Mouse (Mus musculus) limb, embryonic 13.5 days (tissue): ENCODE measurements at regions not wholly inside any gene's neighbourhood (a gene's known extent, or its start where the extent isn't known, plus 50 kb on each side); places are given as distances from the start of the nearest gene placed in this dataset.

Experiments
- ATAC-seq: fragments of 200-750 bp; cut with Nextera tagmentation; 2 replicates; pipeline ENCODE4 v1.8.0; 2017; ENCODE audit warnings: low read depth, moderate number of reproducible peaks, moderate TSS enrichment; ENCODE audit not compliant: low FRiP score
- H3K27ac ChIP-seq: fragments of 300-500 bp; sonication (generic); 2 replicates; pipeline ENCODE4 v1.5.1; 2015; ENCODE audit warnings: inconsistent platforms, mild to moderate bottlenecking, moderate library complexity
- H3K27me3 ChIP-seq: fragments of 300-500 bp; sonication (generic); 2 replicates; pipeline ENCODE4 v1.6.1; 2015; ENCODE audit warnings: mild to moderate bottlenecking, inconsistent platforms
- H3K36me3 ChIP-seq: fragments of 300-500 bp; sonication (generic); 2 replicates; pipeline ENCODE4 v1.6.1; 2015; ENCODE audit warnings: inconsistent platforms, mild to moderate bottlenecking, moderate library complexity
- H3K4me1 ChIP-seq: fragments of 300-500 bp; sonication (generic); 2 replicates; pipeline ENCODE4 v1.6.1; 2015; ENCODE audit warnings: inconsistent platforms
- H3K4me2 ChIP-seq: fragments of 300-500 bp; sonication (generic); replicated peaks from 2 replicates; pipeline ENCODE4 v1.6.1; 2015; ENCODE audit warnings: inconsistent platforms, mild to moderate bottlenecking, moderate library complexity
- H3K4me3 ChIP-seq: fragments of 300-500 bp; sonication (generic); 2 replicates; pipeline ENCODE4 v1.5.1; 2015; ENCODE audit warnings: moderate library complexity, mild to moderate bottlenecking, inconsistent platforms
- H3K9ac ChIP-seq: fragments of 300-500 bp; sonication (generic); 2 replicates; pipeline ENCODE4 v1.6.1; 2015; ENCODE audit warnings: mild to moderate bottlenecking, inconsistent platforms
- H3K9me3 ChIP-seq: fragments of 300-500 bp; sonication (generic); 2 replicates; pipeline ENCODE4 v1.6.1; 2016; ENCODE audit warnings: inconsistent platforms
- WGBS: fragments of 180-500 bp; shearing (Covaris S2); methylation state at CpG from one replicate; pipeline ENCODE4 v1.1.7; 2015; 5-methylcytosine and 5-hydroxymethylcytosine counted together

DNA sequence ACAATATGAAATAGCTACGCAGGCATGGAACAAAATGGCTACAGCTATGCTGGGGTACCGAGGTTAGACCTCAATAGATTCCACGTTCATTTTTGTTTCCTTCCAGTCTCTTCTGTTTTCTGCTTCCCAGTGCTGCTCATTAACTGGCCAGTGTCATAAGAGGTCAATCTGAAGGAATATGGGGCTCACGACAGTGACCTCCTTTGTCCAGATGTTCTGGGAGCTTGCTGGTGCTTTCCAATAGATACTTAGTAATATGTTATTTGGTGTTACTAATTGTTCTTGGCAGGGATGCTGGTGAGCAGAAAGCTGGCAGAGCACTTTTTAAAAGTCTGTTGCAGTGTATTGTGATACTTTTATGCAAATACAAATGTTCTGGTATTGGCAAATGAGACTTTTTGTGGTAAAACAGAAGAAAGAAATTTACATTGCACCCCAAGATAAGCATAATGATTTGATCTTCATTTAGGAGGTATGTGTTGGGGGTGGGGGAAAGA lies 95.8 kb upstream of the Arg1 start:
- Histone ChIP-seq H3K27ac (no peak overlapping the region), H3K9me3 (peaks cover 9% of the 10 kb centered on the region), H3K36me3 (no peaks in the 10 kb centered on the region), H3K4me1 (no peaks in the 10 kb centered on the region), H3K4me3 (no peak overlapping the region), H3K27me3 (no peaks in the 10 kb centered on the region), H3K9ac (no peak overlapping the region), H3K4me2 (no peak overlapping the region)
- no peak for ATAC-seq
- 61% methylated on average over 4 of the region's 4 CpGs for WGBS

DNA sequence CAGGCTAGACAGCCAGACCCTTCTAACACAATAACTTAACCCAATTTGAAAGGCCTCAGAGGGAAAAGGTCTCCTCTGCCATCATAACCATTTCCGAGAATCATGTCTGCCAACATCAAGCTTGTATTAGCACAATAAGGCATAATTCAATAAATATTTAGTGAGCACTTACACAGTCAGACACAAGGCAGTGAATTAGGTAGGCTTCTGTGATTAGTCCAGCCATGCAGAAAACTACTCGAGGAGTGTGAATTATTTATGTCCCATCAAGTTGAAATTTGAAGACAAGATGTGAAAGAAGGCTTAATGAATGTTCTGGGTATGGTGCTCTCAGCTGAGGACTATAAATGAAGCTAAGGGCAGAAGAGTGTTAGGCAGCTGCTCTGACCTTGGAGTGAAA lies 91.7 kb upstream of the Arg1 start:
- no peak overlapping the region for H3K4me3 ChIP-seq
- no peak for ATAC-seq
- no peak overlapping the region for H3K9ac ChIP-seq
- no peaks in the 10 kb centered on the region for H3K27me3 ChIP-seq
- 62% methylated on average over 2 of the region's 2 CpGs for WGBS
- 0 out of 2 replicates have a peak, but pooled peaks cover 2% of the 10 kb centered on the region for H3K4me1 ChIP-seq
- no peaks in the 10 kb centered on the region for H3K36me3 ChIP-seq
- H3K9me3 ChIP-seq = no peaks in the 10 kb centered on the region
- no peak overlapping the region for H3K4me2 ChIP-seq
- H3K27ac ChIP-seq = no peak overlapping the region

DNA sequence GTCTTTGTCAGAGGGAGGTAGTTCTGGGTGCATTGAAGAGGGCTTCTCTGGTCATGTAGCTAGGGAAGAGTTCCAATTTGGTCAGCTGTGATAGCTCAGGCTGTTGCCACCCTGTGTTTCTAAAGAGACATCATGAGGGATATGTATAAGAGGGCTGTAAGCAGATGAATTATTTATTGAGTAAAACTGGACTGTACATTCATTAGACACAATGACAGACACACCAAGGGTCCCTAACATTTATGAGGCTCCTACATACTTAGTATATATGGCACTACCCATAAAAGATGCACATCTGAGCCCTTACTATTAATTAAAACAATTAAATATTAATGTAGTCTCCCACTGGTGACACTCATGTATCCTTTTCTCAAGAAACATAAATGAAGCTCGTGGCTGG lies 90.6 kb upstream of the Arg1 start:
- no peaks in the 10 kb centered on the region for H3K9me3 ChIP-seq
- H3K4me3 ChIP-seq = no peak overlapping the region
- no peaks in the 10 kb centered on the region for H3K27me3 ChIP-seq
- H3K27ac ChIP-seq = no peak overlapping the region
- no peak overlapping the region for H3K4me2 ChIP-seq
- no peak overlapping the region for H3K9ac ChIP-seq
- ATAC-seq = no peak
- no peaks in the 10 kb centered on the region for H3K36me3 ChIP-seq
- 0 out of 2 replicates have a peak, but pooled peaks cover 2% of the 10 kb centered on the region for H3K4me1 ChIP-seq
- 71% methylated on average over 1 of the region's 1 CpGs for WGBS

DNA sequence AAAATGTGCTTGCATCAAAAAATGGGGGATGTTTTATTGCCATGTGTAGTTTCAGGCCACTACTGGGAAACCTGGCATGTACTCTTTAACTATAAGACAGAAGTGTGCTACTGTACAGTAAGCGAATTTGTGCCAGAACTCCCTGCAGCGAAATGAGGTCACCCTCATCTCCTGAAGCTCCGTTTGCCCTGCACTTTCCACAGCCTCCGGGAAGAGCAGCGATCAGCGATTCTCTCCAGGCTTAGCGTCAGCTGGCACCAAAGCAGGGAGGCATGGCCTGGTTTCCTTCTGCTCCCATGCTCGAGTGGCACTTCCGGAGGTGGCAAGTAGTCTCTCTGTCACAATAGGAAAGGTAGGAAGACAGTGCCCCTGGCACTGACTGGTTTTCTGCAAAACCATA lies 88.8 kb upstream of the Arg1 start:
- 74% methylated on average over 9 of the region's 9 CpGs for WGBS
- Histone ChIP-seq H3K4me1 (0 out of 2 replicates have a peak, but pooled peaks cover 2% of the 10 kb centered on the region), H3K9me3 (no peaks in the 10 kb centered on the region), H3K27me3 (no peaks in the 10 kb centered on the region), H3K9ac (no peak overlapping the region), H3K36me3 (no peaks in the 10 kb centered on the region), H3K27ac (no peak overlapping the region), H3K4me2 (no peak overlapping the region), H3K4me3 (no peak overlapping the region)
- ATAC-seq = no peak

DNA sequence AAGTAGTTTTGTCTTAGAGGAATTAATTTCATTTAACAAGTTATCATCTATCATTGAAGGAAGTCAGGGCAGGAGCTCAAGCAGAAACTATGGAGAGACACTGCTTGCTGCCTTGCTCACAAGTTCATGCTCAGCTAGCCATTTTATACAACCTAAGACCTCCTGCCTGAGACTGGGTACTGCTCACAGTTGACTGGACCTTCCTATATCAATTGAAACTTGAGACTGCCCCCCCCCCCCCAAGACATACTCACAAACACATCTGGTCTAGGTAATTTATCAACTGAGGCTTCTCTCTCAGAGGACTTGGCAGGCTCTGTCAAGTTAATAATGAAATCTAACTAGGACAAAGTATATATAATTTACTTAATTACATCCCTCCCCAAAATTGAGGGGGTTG lies 84.8 kb upstream of the Arg1 start:
- Histone ChIP-seq H3K4me1 (0 out of 2 replicates have a peak, but pooled peaks cover 2% of the 10 kb centered on the region), H3K9me3 (no peaks in the 10 kb centered on the region), H3K27me3 (no peaks in the 10 kb centered on the region), H3K4me2 (no peak overlapping the region), H3K9ac (no peak overlapping the region), H3K36me3 (no peaks in the 10 kb centered on the region), H3K27ac (no peak overlapping the region), H3K4me3 (no peak overlapping the region)
- no peak for ATAC-seq

DNA sequence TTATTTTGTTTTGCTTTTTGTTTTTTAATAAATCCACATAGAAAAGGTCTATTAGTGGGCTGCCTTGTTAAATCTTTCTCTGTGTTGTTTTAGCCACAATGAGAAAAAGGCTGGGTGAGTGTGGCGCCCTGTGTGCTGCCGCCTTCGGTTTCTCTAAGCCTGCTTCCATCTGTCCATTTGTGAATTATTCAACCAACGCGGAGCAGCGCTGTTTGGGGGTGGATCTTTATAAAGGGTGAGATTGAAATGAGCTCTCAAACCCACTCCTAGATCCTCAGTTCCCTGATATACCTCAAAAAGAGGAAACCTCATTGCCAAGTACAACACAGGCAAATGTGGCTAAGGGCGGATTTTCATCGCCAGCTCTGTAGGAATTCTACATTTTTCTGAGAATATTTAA lies 74.0 kb upstream of the Arg1 start:
- no peak overlapping the region for H3K4me2 ChIP-seq
- H3K36me3 ChIP-seq = no peaks in the 10 kb centered on the region
- H3K27ac ChIP-seq = no peak overlapping the region
- WGBS = 84% methylated on average over 8 of the region's 8 CpGs
- no peak overlapping the region for H3K4me3 ChIP-seq
- H3K9ac ChIP-seq = no peak overlapping the region
- H3K27me3 ChIP-seq = no peaks in the 10 kb centered on the region
- no peak for ATAC-seq
- no peaks in the 10 kb centered on the region for H3K9me3 ChIP-seq
- no peaks in the 10 kb centered on the region for H3K4me1 ChIP-seq

DNA sequence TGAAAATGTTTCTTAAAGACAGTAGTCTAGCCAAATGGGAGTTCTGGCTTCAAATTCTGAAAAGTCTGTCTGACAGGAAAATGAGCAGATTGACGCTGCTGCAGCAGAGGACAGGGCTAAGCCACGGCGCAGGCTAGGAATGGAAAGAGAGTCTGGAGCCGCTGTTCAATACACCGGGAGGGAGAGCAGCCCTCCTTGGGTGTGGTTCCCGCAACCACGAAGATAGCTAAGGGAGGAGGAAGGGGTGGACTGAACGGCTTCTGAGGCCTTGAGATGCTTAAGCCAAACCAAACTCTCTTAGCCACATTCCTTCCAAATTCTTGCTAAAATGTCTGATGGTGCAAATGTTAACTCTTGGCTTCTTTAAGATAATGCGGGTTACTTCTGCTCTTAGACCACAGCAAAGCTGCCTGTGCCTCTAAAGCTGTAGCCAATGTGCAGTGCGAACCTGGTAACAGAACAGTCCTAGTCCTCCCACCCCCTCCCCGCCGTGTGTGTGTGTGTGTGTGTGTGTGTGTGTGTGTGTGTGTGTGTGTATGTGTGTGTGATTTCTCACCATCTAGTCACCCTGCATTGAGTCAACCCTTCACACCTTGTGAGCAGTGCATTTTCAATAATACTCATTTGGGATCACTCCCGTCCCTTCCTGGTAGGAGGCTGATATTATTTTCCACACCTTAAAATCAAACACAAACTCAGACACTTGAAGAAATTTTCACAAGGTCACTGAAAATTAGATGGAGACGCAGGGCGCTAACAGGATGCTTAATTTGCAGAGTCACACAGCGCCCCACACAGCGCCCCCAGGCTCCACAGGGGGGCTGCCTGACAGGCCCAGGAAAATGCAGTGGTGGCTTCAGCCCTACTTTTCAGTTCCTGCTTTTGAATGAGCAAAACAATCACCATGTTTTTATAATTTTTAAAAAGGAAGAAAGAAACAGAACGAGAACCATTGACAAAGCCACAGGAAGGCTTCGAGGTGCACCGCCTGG lies 73.2 kb upstream of the Arg1 start:
- Histone ChIP-seq H3K9ac (no peak overlapping the region), H3K27ac (no peak overlapping the region), H3K4me2 (no peak overlapping the region), H3K4me3 (no peak overlapping the region), H3K9me3 (no peaks in the 10 kb centered on the region), H3K36me3 (no peaks in the 10 kb centered on the region), H3K27me3 (no peaks in the 10 kb centered on the region), H3K4me1 (no peaks in the 10 kb centered on the region)
- no peak for ATAC-seq
- 75% methylated on average over 20 of the region's 20 CpGs for WGBS

DNA sequence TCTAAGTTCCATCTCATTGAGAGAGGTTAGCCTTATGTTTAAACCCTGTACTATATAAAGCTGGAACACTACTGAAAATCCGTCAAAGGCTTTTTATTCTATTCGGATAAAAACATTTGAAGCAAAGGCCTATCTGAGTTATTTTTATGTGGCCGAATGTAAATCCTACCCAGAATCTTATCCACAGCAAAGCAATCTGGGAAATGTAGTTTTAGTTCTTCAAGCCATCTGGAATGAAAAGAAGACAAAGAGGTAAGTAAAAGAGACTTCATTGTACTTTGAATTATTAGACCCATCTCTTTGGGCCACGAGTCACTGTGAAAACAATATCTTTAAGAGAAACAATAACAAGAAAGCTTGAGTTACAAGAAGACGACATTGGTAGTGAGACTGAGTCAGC lies 72.5 kb upstream of the Arg1 start:
- no peak for ATAC-seq
- 81% methylated on average over 5 of the region's 5 CpGs for WGBS
- no peaks in the 10 kb centered on the region for H3K4me1 ChIP-seq

DNA sequence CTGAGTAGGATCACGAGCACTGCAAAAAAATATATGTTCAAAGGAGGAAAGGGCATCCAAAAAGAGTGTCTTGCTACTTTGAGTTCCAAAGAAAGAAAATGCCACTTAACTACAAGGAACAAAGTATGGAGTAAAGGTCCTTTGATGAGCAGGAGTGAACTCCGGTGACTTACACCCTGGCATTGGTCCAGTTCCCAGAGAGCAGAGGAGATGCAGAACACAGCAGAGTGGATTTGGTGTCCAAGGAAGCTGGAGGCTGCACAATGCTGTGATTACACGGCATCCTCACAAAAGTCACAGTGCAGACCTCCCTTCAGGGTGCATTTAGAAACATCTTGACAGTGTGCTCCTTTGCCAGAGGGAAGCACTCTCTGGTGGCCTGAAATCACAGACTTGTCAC lies 70.4 kb upstream of the Arg1 start:
- Histone ChIP-seq H3K4me3 (no peak overlapping the region), H3K36me3 (no peaks in the 10 kb centered on the region), H3K9me3 (no peaks in the 10 kb centered on the region), H3K4me2 (no peak overlapping the region), H3K27ac (no peak overlapping the region), H3K4me1 (no peaks in the 10 kb centered on the region), H3K27me3 (no peaks in the 10 kb centered on the region), H3K9ac (no peak overlapping the region)
- no peak for ATAC-seq
- WGBS = 86% methylated on average over 3 of the region's 3 CpGs

More for the DNA sequence above, 72.5 kb upstream of the Arg1 start:
- Histone ChIP-seq H3K4me2 (no peak overlapping the region), H3K9me3 (no peaks in the 10 kb centered on the region), H3K27me3 (no peaks in the 10 kb centered on the region), H3K9ac (no peak overlapping the region), H3K4me3 (no peak overlapping the region), H3K36me3 (no peaks in the 10 kb centered on the region), H3K27ac (no peak overlapping the region)

DNA sequence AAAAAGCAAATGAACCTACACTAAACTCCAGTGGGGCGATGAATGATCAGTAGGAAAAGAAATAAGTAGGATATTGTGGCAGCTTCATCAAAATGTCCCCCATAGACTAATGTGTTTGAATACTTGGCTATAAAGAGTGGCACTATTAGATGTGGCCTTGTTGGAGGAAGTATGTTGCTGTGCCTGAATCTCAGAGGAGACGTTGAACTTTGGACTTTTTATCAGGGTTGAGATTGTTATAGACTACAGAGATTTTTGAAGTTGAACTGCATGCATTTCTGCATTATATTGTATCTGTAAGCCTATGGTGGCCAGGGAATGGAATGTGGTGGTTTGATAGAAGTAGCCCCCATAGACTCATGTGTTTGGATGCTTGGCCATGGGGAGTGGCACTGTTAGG lies 68.5 kb upstream of the Arg1 start:
- WGBS = 90% methylated on average over 2 of the region's 2 CpGs
- no peak for ATAC-seq

DNA sequence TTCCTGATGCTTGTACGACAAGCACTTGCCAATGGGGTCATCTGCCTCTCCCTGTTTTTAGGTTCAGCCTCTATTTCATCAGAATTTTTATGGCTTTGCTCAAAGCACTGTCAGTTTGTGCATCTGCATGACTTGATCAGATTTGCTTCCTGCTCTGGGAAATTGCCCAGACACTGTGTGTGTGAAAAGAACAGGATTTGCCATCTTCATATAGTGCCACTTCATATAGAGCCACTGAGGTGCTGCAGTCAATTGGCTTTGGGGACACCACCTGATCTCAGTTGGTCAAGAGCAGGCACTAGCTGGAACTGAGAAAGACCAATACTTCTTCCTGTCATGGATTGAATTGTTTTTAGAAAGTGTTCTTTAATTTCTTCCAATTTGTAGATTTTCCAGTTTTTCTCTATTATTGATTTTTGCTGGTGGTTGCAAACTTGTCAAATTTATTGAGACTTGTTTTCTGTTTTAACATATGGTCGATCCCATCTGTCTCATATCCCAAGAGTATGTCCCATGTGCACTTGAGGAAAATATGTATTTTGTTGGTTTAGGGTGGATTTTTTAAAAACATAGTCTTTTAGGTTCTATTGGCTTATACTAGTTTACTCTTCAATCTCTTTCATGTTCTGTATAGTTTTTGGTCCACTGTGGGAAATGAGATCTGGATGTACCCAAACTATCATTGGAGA lies 62.8 kb upstream of the Arg1 start:
- no peak overlapping the region for H3K9ac ChIP-seq
- no peaks in the 10 kb centered on the region for H3K9me3 ChIP-seq
- no peak overlapping the region for H3K4me3 ChIP-seq
- H3K4me2 ChIP-seq = no peak overlapping the region
- H3K27ac ChIP-seq = no peak overlapping the region
- no peaks in the 10 kb centered on the region for H3K27me3 ChIP-seq
- 86% methylated on average over 2 of the region's 2 CpGs for WGBS
- no peaks in the 10 kb centered on the region for H3K36me3 ChIP-seq
- no peak for ATAC-seq
- peaks cover 11% of the 10 kb centered on the region; the same call in 1 of the 2 replicates for H3K4me1 ChIP-seq

More for the DNA sequence above, 68.5 kb upstream of the Arg1 start:
- Histone ChIP-seq H3K36me3 (no peaks in the 10 kb centered on the region), H3K9me3 (no peaks in the 10 kb centered on the region), H3K4me1 (peaks cover 8% of the 10 kb centered on the region; the same call in 1 of the 2 replicates), H3K9ac (no peak overlapping the region), H3K4me3 (no peak overlapping the region), H3K4me2 (no peak overlapping the region), H3K27me3 (no peaks in the 10 kb centered on the region), H3K27ac (no peak overlapping the region)

DNA sequence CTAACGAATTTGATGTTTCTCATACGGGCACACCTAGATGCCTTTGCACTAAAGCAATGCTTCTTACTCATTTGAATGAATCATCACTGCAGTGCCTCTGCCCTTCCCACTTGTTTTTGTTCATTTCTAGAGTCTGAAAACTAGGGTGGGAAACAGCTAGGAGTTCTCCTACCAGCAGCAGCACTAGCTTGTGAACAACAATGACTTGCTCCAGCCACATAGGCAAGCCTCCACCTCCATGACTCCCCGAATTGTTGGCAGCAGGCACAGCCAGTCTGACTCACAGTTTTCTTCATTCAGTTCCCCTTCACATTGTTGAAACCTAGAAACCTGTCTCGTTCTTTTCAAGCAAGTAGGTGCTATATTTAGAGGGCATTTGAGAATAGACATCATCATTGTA lies 57.5 kb upstream of the Arg1 start:
- no peaks in the 10 kb centered on the region for H3K36me3 ChIP-seq
- peaks cover 11% of the 10 kb centered on the region for H3K9me3 ChIP-seq
- 0 out of 2 replicates have a peak, but pooled peaks cover 3% of the 10 kb centered on the region for H3K4me1 ChIP-seq
- H3K27me3 ChIP-seq = no peaks in the 10 kb centered on the region
- no peak overlapping the region for H3K4me3 ChIP-seq
- no peak overlapping the region for H3K4me2 ChIP-seq
- WGBS = 81% methylated on average over 4 of the region's 4 CpGs
- no peak overlapping the region for H3K9ac ChIP-seq
- no peak for ATAC-seq
- no peak overlapping the region for H3K27ac ChIP-seq
